Mouse (Mus musculus) neural tube, embryonic 11.5 days (tissue): ENCODE measurements around the gene Cldn3. TPM values are rescaled to one million over a fixed set of nuclear protein-coding genes. Genes with fewer than 3 reads are reported as not detected.

ENCODE experiments used
- ATAC-seq: fragments of 200-750 bp; cut with Nextera tagmentation; 2 replicates; pipeline ENCODE4 v1.8.0; 2017; ENCODE audit warnings: moderate number of reproducible peaks, mild to moderate bottlenecking, moderate TSS enrichment, moderate library complexity; ENCODE audit not compliant: insufficient read depth, low FRiP score, low TSS enrichment
- DNase-seq: peaks from one replicate; pipeline ENCODE4 v3.0.0-alpha.2; 2015; ENCODE audit warnings: low spot score
- H3K27ac ChIP-seq: fragments of 300-500 bp; sonication (generic); 2 replicates; pipeline ENCODE4 v1.5.1; 2014; ENCODE audit warnings: low read depth, mild to moderate bottlenecking, low read length
- H3K27me3 ChIP-seq: fragments of 300-500 bp; sonication (generic); 2 replicates; pipeline ENCODE4 v1.6.1; 2014; ENCODE audit warnings: mild to moderate bottlenecking, low read length, mixed read lengths; ENCODE audit not compliant: control insufficient read depth, insufficient read depth
- H3K36me3 ChIP-seq: fragments of 300-500 bp; sonication (generic); 2 replicates; pipeline ENCODE4 v1.6.1; 2014; ENCODE audit warnings: mild to moderate bottlenecking, low read length, moderate library complexity, mixed read lengths; ENCODE audit not compliant: control insufficient read depth, insufficient read depth
- H3K4me1 ChIP-seq: fragments of 300-500 bp; sonication (generic); 2 replicates; pipeline ENCODE4 v1.6.1; 2014; ENCODE audit warnings: low read length, mixed read lengths; ENCODE audit not compliant: control insufficient read depth, insufficient read depth
- H3K4me2 ChIP-seq: fragments of 300-500 bp; sonication (generic); 2 replicates; pipeline ENCODE4 v1.6.1; 2014; ENCODE audit warnings: low read depth, mild to moderate bottlenecking, moderate library complexity
- H3K4me3 ChIP-seq: fragments of 300-500 bp; sonication (generic); 2 replicates; pipeline ENCODE4 v1.5.1; 2014; ENCODE audit warnings: low read depth, low read length
- H3K9ac ChIP-seq: fragments of 300-500 bp; sonication (generic); 2 replicates; pipeline ENCODE4 v1.6.1; 2014; ENCODE audit warnings: mild to moderate bottlenecking, low read length
- H3K9me3 ChIP-seq: fragments of 300-500 bp; sonication (generic); 2 replicates; pipeline ENCODE4 v1.6.1; 2016; ENCODE audit warnings: low read length; ENCODE audit not compliant: control insufficient read depth
- WGBS: fragments of 180-500 bp; shearing (Covaris S2); extraction: QIAGEN DNeasy Blood & Tissue Kit; methylation state at CpG from one replicate; pipeline ENCODE4 v1.1.7; 2014; 5-methylcytosine and 5-hydroxymethylcytosine counted together
- polyA plus RNA-seq: library from polyadenylated mRNA; unstranded; fragments of >200 nt; fragmentation: Nextera tagmentation; extraction: Ambion mirVana; gene quantifications from 2 replicates; pipeline ENCODE4 v1.2.1, GENCODE M21; 2014

The Cldn3 gene
- polyA plus RNA-seq, 1 experiment from 2014 or later, result 2.2 TPM

- no peak overlapping the region for H3K4me2 ChIP-seq
- peaks cover 3% of the 10 kb centered on the region; the same call in 1 of the 2 replicates for H3K9me3 ChIP-seq
- no peaks in the 10 kb centered on the region for H3K27me3 ChIP-seq
- H3K27ac ChIP-seq, result no peak overlapping the region
- no peaks in the 10 kb centered on the region for H3K4me1 ChIP-seq
- 94% methylated on average over 2 of the region's 2 CpGs for WGBS
- ATAC-seq (no peak), DNase-seq (no peak)
- H3K9ac ChIP-seq, result no peak overlapping the region
- H3K4me3 ChIP-seq, result no peak overlapping the region
- H3K36me3 ChIP-seq, result no peaks in the 10 kb centered on the region
These were observed 48.6 kb downstream of the Cldn3 start for GRCm38 (mm10) chr5:135034593-135034992.

- Histone ChIP-seq H3K27me3 (no peaks in the 10 kb centered on the region), H3K4me1 (no peaks in the 10 kb centered on the region), H3K4me3 (no peak overlapping the region), H3K4me2 (no peak overlapping the region), H3K36me3 (no peaks in the 10 kb centered on the region), H3K9me3 (peaks cover 3% of the 10 kb centered on the region; the same call in 1 of the 2 replicates), H3K9ac (no peak overlapping the region), H3K27ac (no peak overlapping the region)
- DNase-seq (no peak), ATAC-seq (no peak)
- WGBS, result 66% methylated on average over 18 of the region's 18 CpGs
These were observed 49.8 kb downstream of the Cldn3 start for GRCm38 (mm10) chr5:135035608-135036359.

Other genes starting within 250 kb of the Cldn3 start
- 2.6 and 3.1 TPM in 2 replicates for gene Eln, start 238.9 kb upstream of the Cldn3 start, polyA plus RNA-seq
- gene Tmem270, start 79.5 kb upstream of the Cldn3 start, polyA plus RNA-seq, result not detected in 2 replicates
- 2.4 and 4.0 TPM in 2 replicates for gene Cldn13, start 70.7 kb upstream of the Cldn3 start, polyA plus RNA-seq
- gene Mettl27, start 53.8 kb upstream of the Cldn3 start, polyA plus RNA-seq, result 8.7 and 11.6 TPM in 2 replicates
- gene Cldn4, start 39.3 kb upstream of the Cldn3 start, polyA plus RNA-seq, result 7.5 and 8.9 TPM in 2 replicates
- 45.9 and 46.3 TPM in 2 replicates for gene Abhd11, start 22.9 kb downstream of the Cldn3 start, polyA plus RNA-seq
- 25.4 and 36.6 TPM in 2 replicates for gene Stx1a, start 37.3 kb downstream of the Cldn3 start, polyA plus RNA-seq
- gene Dnajc30, start 78.0 kb downstream of the Cldn3 start, polyA plus RNA-seq, result 26.6 and 28.3 TPM in 2 replicates
- 126 and 141 TPM in 2 replicates for gene Bud23, start 78.7 kb downstream of the Cldn3 start, polyA plus RNA-seq
- 11.1 and 13.6 TPM in 2 replicates for gene Vps37d, start 92.1 kb downstream of the Cldn3 start, polyA plus RNA-seq
- 0.60 and 0.65 TPM in 2 replicates for gene Mlxipl, start 103.7 kb downstream of the Cldn3 start, polyA plus RNA-seq
- 19.3 and 23.2 TPM in 2 replicates for gene Tbl2, start 163.4 kb downstream of the Cldn3 start, polyA plus RNA-seq
- 44.0 and 45.3 TPM in 2 replicates for gene Bcl7b, start 182.1 kb downstream of the Cldn3 start, polyA plus RNA-seq
- gene Baz1b, start 201.1 kb downstream of the Cldn3 start, polyA plus RNA-seq, result 60.3 and 66.3 TPM in 2 replicates